ENCODE assay signal across 13 mouse cellular contexts in genomic region chrX:72275372-72275663, GRCm38 (mm10). TPM values are rescaled to one million over a fixed set of nuclear protein-coding genes. Genes with fewer than 3 reads are reported as not detected.
DNase-seq lines count a peak whose midpoint lies in the region; ATAC-seq and TF ChIP-seq lines count a peak whose summit lies in the region.
"Had no signal": no experiment of that assay in that cellular context is flagged by ENCODE, and none has a peak within 500 bp of the region (broad histone marks: within the 10 kb centered on the region; RNA-seq: fewer than 3 reads in every experiment).

No protein-coding gene starts in this region.

- no peaks in the 10 kb centered on the region for H3K79me2 ChIP-seq in heart, adult 2 months (replicated peaks; ENCODE audit: control insufficient read depth, insufficient read depth, low read length)

- H3K4me3 ChIP-seq in heart, embryonic 11.5 days (ENCODE audit: low read depth, low read length), result no peak overlapping the region
- H3K4me3 ChIP-seq in heart, adult 2 months, result no peak overlapping the region
- H3K4me3 ChIP-seq in embryonic facial prominence, embryonic 12.5 days, result peak overlapping the region; percentile 47; the same call in 1 of the 2 replicates
- H3K4me3 ChIP-seq in hindbrain, embryonic 14.5 days (replicated peaks; ENCODE audit: low read length), result 0 out of 2 replicates have a peak overlapping the region, but pooled peaks have one; percentile 39
- no peak overlapping the region for H3K4me3 ChIP-seq in midbrain, embryonic 14.5 days (replicated peaks; ENCODE audit: low read depth, low read length)
- H3K4me3 ChIP-seq in layer of hippocampus, adult 2 months, result no peak overlapping the region

- TF ChIP-seq POLR2A in heart, adult 2 months (IDR thresholded peaks at IDR 0.05; ENCODE audit: insufficient read depth, low read depth, low read length), result no peak

- DNase-seq in heart, adult 2 months, result no peak
- no peak for DNase-seq in hindbrain, embryonic 14.5 days (ENCODE audit: low spot score)
- peak; percentile 0 for DNase-seq in midbrain, embryonic 14.5 days
- DNase-seq in left cerebral cortex, adult 18-20 months (ENCODE audit: low spot score in 2 of 2), result no peak
- DNase-seq in layer of hippocampus, adult 2 months (ENCODE audit: low spot score in 2 of 2), result no peak
- no peak for DNase-seq in ovary, adult 18-20 months (ENCODE audit: low spot score)
- DNase-seq: cerebellum, adult 9-10 months; spleen, adult 18-20 months had no signal

- no peak overlapping the region for H3K9ac ChIP-seq in heart, embryonic 11.5 days (ENCODE audit: low read depth, low read length)
- H3K9ac ChIP-seq in heart, adult 2 months (ENCODE audit: low read depth, low read length), result no peak overlapping the region
- H3K9ac ChIP-seq in embryonic facial prominence, embryonic 12.5 days, result no peak overlapping the region
- H3K9ac ChIP-seq in hindbrain, embryonic 14.5 days, result no peak overlapping the region
- H3K9ac ChIP-seq in midbrain, embryonic 14.5 days (replicated peaks; ENCODE audit: low read length), result no peak overlapping the region

- no peaks in the 10 kb centered on the region for H3K4me1 ChIP-seq in heart, embryonic 11.5 days (ENCODE audit: control insufficient read depth, insufficient read depth, low read length)
- no peaks in the 10 kb centered on the region for H3K4me1 ChIP-seq in heart, adult 2 months (ENCODE audit: control insufficient read depth, insufficient read depth, low read length)
- no peaks in the 10 kb centered on the region for H3K4me1 ChIP-seq in embryonic facial prominence, embryonic 12.5 days
- no peaks in the 10 kb centered on the region for H3K4me1 ChIP-seq in hindbrain, embryonic 14.5 days (replicated peaks; ENCODE audit: control insufficient read depth, insufficient read depth, low read length)
- no peaks in the 10 kb centered on the region for H3K4me1 ChIP-seq in midbrain, embryonic 14.5 days (ENCODE audit: control insufficient read depth, insufficient read depth, low read length)
- H3K4me1 ChIP-seq: megakaryocyte, embryonic 14.5 days had no signal

- no peak for TF ChIP-seq CTCF in heart, adult 2 months (IDR thresholded peaks at IDR 0.05)
- no peak for TF ChIP-seq CTCF in layer of hippocampus, adult 2 months (conservative IDR thresholded peaks at IDR 0.05)

- no peak overlapping the region for H3K27ac ChIP-seq in heart, embryonic 11.5 days (ENCODE audit: low read depth, low read length)
- no peak overlapping the region for H3K27ac ChIP-seq in heart, adult 2 months
- no peak overlapping the region for H3K27ac ChIP-seq in embryonic facial prominence, embryonic 12.5 days
- no peak overlapping the region for H3K27ac ChIP-seq in hindbrain, embryonic 14.5 days
- no peak overlapping the region for H3K27ac ChIP-seq in midbrain, embryonic 14.5 days (replicated peaks; ENCODE audit: low read depth, low read length)
- no peak overlapping the region for H3K27ac ChIP-seq in layer of hippocampus, adult 2 months

- ATAC-seq in heart, embryonic 11.5 days (replicated peaks; ENCODE audit: insufficient number of reproducible peaks, low FRiP score, low TSS enrichment), result no peak
- ATAC-seq in embryonic facial prominence, embryonic 12.5 days (ENCODE audit: insufficient number of reproducible peaks, insufficient read depth, low FRiP score, low TSS enrichment), result no peak
- ATAC-seq in hindbrain, embryonic 14.5 days (ENCODE audit: low FRiP score), result no peak
- no peak for ATAC-seq in midbrain, embryonic 14.5 days (ENCODE audit: low FRiP score, low TSS enrichment)

- H3K27me3 ChIP-seq in heart, embryonic 11.5 days (ENCODE audit: control insufficient read depth, insufficient read depth, low read length), result no peaks in the 10 kb centered on the region
- H3K27me3 ChIP-seq in heart, adult 2 months (ENCODE audit: control insufficient read depth, insufficient read depth, low read length), result no peaks in the 10 kb centered on the region
- no peaks in the 10 kb centered on the region for H3K27me3 ChIP-seq in embryonic facial prominence, embryonic 12.5 days
- no peaks in the 10 kb centered on the region for H3K27me3 ChIP-seq in hindbrain, embryonic 14.5 days (ENCODE audit: control insufficient read depth, insufficient read depth, low read length)
- no peaks in the 10 kb centered on the region for H3K27me3 ChIP-seq in midbrain, embryonic 14.5 days (ENCODE audit: control insufficient read depth, insufficient read depth, low read length)

- no peaks in the 10 kb centered on the region for H3K36me3 ChIP-seq in heart, embryonic 11.5 days (ENCODE audit: control insufficient read depth, insufficient read depth, low read length)
- no peaks in the 10 kb centered on the region for H3K36me3 ChIP-seq in heart, adult 2 months (ENCODE audit: control insufficient read depth, insufficient read depth, low read length)
- H3K36me3 ChIP-seq in embryonic facial prominence, embryonic 12.5 days, result no peaks in the 10 kb centered on the region
- H3K36me3 ChIP-seq in hindbrain, embryonic 14.5 days (replicated peaks; ENCODE audit: control insufficient read depth, insufficient read depth), result no peaks in the 10 kb centered on the region
- no peaks in the 10 kb centered on the region for H3K36me3 ChIP-seq in midbrain, embryonic 14.5 days (ENCODE audit: control insufficient read depth, insufficient read depth, low read length)

- H3K4me2 ChIP-seq in heart, embryonic 11.5 days, result peak overlapping the region; percentile 68
- peak overlapping the region; percentile 56; the same call in 1 of the 2 replicates for H3K4me2 ChIP-seq in embryonic facial prominence, embryonic 12.5 days (replicated peaks)
- H3K4me2 ChIP-seq in hindbrain, embryonic 14.5 days (replicated peaks), result peak overlapping the region; percentile 67
- peak overlapping the region; percentile 66 for H3K4me2 ChIP-seq in midbrain, embryonic 14.5 days (ENCODE audit: low read length)

- intact Hi-C loops in heart, adult 2 months (cut with DNase I), result loop anchor here (10.0 kb wide), 1 partner anchor 261 kb away; no protein-coding TSS in a partner anchor

- no peak for TF ChIP-seq EP300 in heart, adult 2 months (IDR thresholded peaks at IDR 0.05; ENCODE audit: insufficient read depth, low read depth, low read length)

- WGBS in heart, embryonic 11.5 days (ENCODE audit: insufficient replicate concordance), result 50% methylated on average over 1 of the region's 1 CpGs
- 62% methylated on average over 1 of the region's 1 CpGs for WGBS in heart, adult 2 months
- WGBS in embryonic facial prominence, embryonic 12.5 days, result 76% methylated on average over 1 of the region's 1 CpGs
- 75% methylated on average over 1 of the region's 1 CpGs for WGBS in hindbrain, embryonic 14.5 days
- WGBS in midbrain, embryonic 14.5 days, result 74% methylated on average over 1 of the region's 1 CpGs

- H3K9me3 ChIP-seq in heart, embryonic 11.5 days (replicated peaks; ENCODE audit: control insufficient read depth, low read length), result no peaks in the 10 kb centered on the region
- H3K9me3 ChIP-seq in embryonic facial prominence, embryonic 12.5 days, result no peaks in the 10 kb centered on the region
- no peaks in the 10 kb centered on the region for H3K9me3 ChIP-seq in hindbrain, embryonic 14.5 days (ENCODE audit: control insufficient read depth, low read length)
- no peaks in the 10 kb centered on the region for H3K9me3 ChIP-seq in midbrain, embryonic 14.5 days (ENCODE audit: control insufficient read depth, low read length)

RNA-seq across cellular contexts. Expression of gene Gabre, which starts 0.7 kb away (rescaled TPM):
- polyA plus RNA-seq in heart, embryonic 11.5 days (2014; fragmentation: Nextera tagmentation; extraction: Ambion mirVana), result 1.8 and 3.0 TPM in 2 replicates
- under 1 TPM; 0.23 to 0.55 TPM for total RNA-seq in heart, adult 2 months (2021)
- 1.8 and 2.2 TPM in 2 replicates for polyA plus RNA-seq in heart, adult 2 months (2012; rRNA removed)
- polyA plus RNA-seq in embryonic facial prominence, embryonic 12.5 days (2016; fragmentation: Nextera tagmentation; extraction: Ambion mirVana), result 4.0 and 4.5 TPM in 2 replicates
- 0.67 and 0.92 TPM in 2 replicates for polyA plus RNA-seq in hindbrain, embryonic 14.5 days (2014; fragmentation: Nextera tagmentation; extraction: Ambion mirVana)
- 0.55 and 0.59 TPM in 2 replicates for polyA plus RNA-seq in midbrain, embryonic 14.5 days (2014; fragmentation: Nextera tagmentation; extraction: Ambion mirVana)
- under 1 TPM; 0.19 to 0.23 TPM for total RNA-seq in left cerebral cortex, adult 18-20 months (2021)
- under 1 TPM; 0.17 to 0.23 TPM for total RNA-seq in layer of hippocampus, adult 2 months (2021)

RNA-seq across cellular contexts. Expression of gene Magea4, which starts 53.5 kb away (rescaled TPM):
- not detected in 2 replicates for polyA plus RNA-seq in heart, embryonic 11.5 days (2014; fragmentation: Nextera tagmentation; extraction: Ambion mirVana)
- total RNA-seq in heart, adult 2 months (2021), result not detected
- polyA plus RNA-seq in heart, adult 2 months (2012; rRNA removed), result not detected in 2 replicates
- polyA plus RNA-seq in embryonic facial prominence, embryonic 12.5 days (2016; fragmentation: Nextera tagmentation; extraction: Ambion mirVana), result not detected in 2 replicates
- not detected in 2 replicates for polyA plus RNA-seq in hindbrain, embryonic 14.5 days (2014; fragmentation: Nextera tagmentation; extraction: Ambion mirVana)
- polyA plus RNA-seq in midbrain, embryonic 14.5 days (2014; fragmentation: Nextera tagmentation; extraction: Ambion mirVana), result not detected in 2 replicates
- total RNA-seq in left cerebral cortex, adult 18-20 months (2021), result not detected
- not detected for total RNA-seq in layer of hippocampus, adult 2 months (2021)
- total RNA-seq: gastrocnemius, postnatal 14 days; left cerebral cortex, postnatal 10 days had no signal

Comparison
In these comparisons a context has a peak if more than half of its experiments do, and no peak if none do; other contexts are left out.
1. H3K4me3 ChIP-seq: peak in embryonic facial prominence, embryonic 12.5 days (single experiment) and hindbrain, embryonic 14.5 days (single experiment); none in heart, embryonic 11.5 days (single experiment), heart, adult 2 months (single experiment), midbrain, embryonic 14.5 days (single experiment) and layer of hippocampus, adult 2 months (single experiment).
2. Peak in every context shown above with its lines, with median percentiles within 50 percentile points of each other: H3K4me2 ChIP-seq.